Mouse (Mus musculus) intestine, embryonic 14.5 days (tissue): Measurements from ENCODE around the gene Dmrtc2. TPM values are rescaled to one million over a fixed set of nuclear protein-coding genes. Genes with fewer than 3 reads are reported as not detected.
"Not testable (repeated sequence)": the region's sequence is repeated elsewhere in the genome, so short reads cannot be mapped to it uniquely, and the experiment has no call there.

Experiments
- ATAC-seq: fragments of 200-750 bp; cut with Nextera tagmentation; replicated peaks from 2 replicates; pipeline ENCODE4 v1.8.0; 2017; ENCODE audit warnings: low read depth, moderate number of reproducible peaks, moderate TSS enrichment, moderate library complexity; ENCODE audit not compliant: low FRiP score, low TSS enrichment
- DNase-seq: peaks from one replicate; pipeline ENCODE4 v3.0.0-alpha.2; 2018; ENCODE audit warnings: low spot score
- H3K27ac ChIP-seq: fragments of 300-500 bp; sonication (generic); 2 replicates; pipeline ENCODE4 v1.5.1; 2014; ENCODE audit warnings: low read depth, mild to moderate bottlenecking, control low read depth
- H3K27me3 ChIP-seq: fragments of 300-500 bp; sonication (generic); replicated peaks from 2 replicates; pipeline ENCODE4 v1.6.1; 2014; ENCODE audit warnings: low read length, control low read depth; ENCODE audit not compliant: control insufficient read depth, insufficient read depth
- H3K36me3 ChIP-seq: fragments of 300-500 bp; sonication (generic); 2 replicates; pipeline ENCODE4 v1.6.1; 2014; ENCODE audit warnings: low read length, control low read depth; ENCODE audit not compliant: control insufficient read depth, insufficient read depth
- H3K4me1 ChIP-seq: fragments of 300-500 bp; sonication (generic); replicated peaks from 2 replicates; pipeline ENCODE4 v1.6.1; 2014; ENCODE audit warnings: low read length, control low read depth, mixed read lengths; ENCODE audit not compliant: control insufficient read depth, insufficient read depth
- H3K4me2 ChIP-seq: fragments of 300-500 bp; sonication (generic); 2 replicates; pipeline ENCODE4 v1.6.1; 2014; ENCODE audit warnings: low read length
- H3K4me3 ChIP-seq: fragments of 300-500 bp; sonication (generic); 2 replicates; pipeline ENCODE4 v1.5.1; 2014; ENCODE audit warnings: low read depth, low read length, control low read depth, mixed read lengths
- H3K9ac ChIP-seq: fragments of 300-500 bp; sonication (generic); 2 replicates; pipeline ENCODE4 v1.6.1; 2014; ENCODE audit warnings: mild to moderate bottlenecking, low read length
- H3K9me3 ChIP-seq: fragments of 300-500 bp; sonication (generic); 2 replicates; pipeline ENCODE4 v1.6.1; 2016; ENCODE audit warnings: low read length, control low read depth; ENCODE audit not compliant: control insufficient read depth
- WGBS: fragments of 180-500 bp; shearing (Covaris S2); extraction: QIAGEN DNeasy Blood & Tissue Kit; methylation state at CpG from one replicate; pipeline ENCODE4 v1.1.7; 2014; 5-methylcytosine and 5-hydroxymethylcytosine counted together
- polyA plus RNA-seq: library from polyadenylated mRNA; unstranded; fragments of >200 nt; fragmentation: Nextera tagmentation; extraction: Ambion mirVana; gene quantifications from 2 replicates; pipeline ENCODE4 v1.2.1, GENCODE M21; 2014

Gene Dmrtc2
- polyA plus RNA-seq, 1 experiment from 2014 or later: not detected

DNA sequence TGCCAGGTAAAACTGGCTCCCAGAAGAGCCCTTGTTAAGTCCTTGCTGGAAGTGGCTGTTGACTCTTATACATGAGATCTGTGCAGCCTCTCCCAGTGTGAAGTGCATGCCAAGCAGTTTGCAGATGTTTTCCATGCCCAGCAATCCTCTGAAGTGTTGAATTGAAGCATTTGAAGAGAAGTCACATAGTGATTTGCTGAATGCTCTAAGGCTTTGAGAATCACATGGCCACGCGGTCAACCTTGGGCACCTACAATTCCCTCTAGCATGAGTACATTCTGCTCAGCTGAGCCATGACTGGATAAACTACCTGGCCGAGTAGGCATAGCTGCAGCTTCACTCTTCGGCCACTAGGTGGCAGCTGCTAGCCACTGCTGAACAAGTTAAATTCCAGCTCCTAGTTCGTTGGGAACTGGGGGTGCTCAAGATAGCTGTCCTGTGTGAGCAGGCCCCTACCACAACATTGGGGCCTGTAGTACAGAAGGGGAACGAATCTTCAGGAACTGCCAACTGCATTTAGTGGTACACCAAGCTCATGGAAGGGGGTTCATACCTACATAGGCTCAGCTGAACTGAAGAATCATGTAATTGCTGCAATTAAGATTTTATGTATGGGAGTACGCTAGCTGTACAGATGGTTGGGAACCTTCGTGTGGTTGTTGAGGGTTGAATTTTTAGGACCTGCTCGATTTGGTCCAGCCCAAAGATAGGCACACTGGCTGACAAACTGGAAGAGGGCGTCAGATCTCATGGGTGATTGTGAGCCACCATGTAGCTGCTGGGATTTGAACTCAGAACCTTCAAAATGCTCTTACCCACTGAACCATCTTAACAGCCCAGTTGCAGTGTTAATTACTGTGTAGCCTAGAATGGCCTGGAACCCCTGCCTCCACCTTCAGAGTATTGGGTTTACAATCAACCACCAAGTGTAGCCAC is 20.7 kb downstream of the Dmrtc2 start:
- Histone ChIP-seq H3K27me3 (no peaks in the 10 kb centered on the region), H3K9me3 (no peaks in the 10 kb centered on the region), H3K36me3 (peaks cover 58% of the 10 kb centered on the region), H3K4me3 (no peak overlapping the region), H3K4me1 (peaks cover 15% of the 10 kb centered on the region), H3K27ac (no peak overlapping the region), H3K4me2 (no peak overlapping the region), H3K9ac (no peak overlapping the region)
- 31% methylated on average over 10 of the region's 10 CpGs for WGBS
- ATAC-seq (peak; percentile 66), DNase-seq (peak; percentile 88)

DNA sequence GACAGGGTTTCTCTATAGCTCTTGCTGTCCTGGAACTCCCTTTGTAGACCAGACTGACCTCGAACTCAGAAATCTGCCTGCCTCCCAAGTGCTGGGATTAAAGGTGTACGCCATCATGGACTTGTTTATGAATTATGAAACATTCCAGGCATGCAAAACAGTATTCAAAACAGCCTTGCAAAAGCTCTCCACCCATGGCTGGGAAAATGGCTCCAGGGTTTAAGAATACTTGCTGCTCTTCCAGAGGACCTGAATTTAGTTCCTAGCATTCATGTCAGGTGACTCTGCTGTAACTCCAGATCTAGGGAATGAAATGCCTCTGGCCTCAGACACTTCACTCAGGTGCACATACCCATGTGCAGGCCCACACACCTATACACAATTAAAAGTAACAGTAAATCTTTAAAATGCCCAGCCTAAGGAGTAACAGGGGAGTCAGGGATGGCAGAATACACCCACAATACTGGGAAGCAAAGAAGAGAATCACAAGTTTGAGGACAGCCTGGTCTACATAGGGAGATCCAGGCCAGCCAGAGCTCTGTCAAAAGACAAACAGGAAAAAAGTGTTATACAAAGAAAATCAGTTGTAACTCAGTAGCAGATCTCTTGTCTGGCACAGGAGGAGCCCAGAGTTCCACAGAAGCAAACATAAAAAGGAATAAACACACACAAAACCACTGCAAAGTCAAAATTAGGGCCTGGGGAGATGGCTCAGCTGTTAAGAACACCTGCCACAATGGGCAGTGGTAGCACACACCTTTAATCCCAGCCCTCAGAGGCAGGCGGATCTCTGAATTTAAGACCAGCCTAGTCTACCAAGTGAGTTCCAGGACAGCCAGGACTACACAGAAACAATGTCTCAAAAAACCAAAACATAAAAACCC is 21.6 kb downstream of the Dmrtc2 start:
- H3K4me2 ChIP-seq: no peak overlapping the region
- peaks cover 48% of the 10 kb centered on the region for H3K36me3 ChIP-seq
- H3K27me3 ChIP-seq: no peaks in the 10 kb centered on the region
- ATAC-seq (no peak), DNase-seq (no peak)
- peaks cover 6% of the 10 kb centered on the region for H3K4me1 ChIP-seq
- H3K27ac ChIP-seq: no peak overlapping the region
- 65% methylated on average over 3 of the region's 3 CpGs for WGBS
- H3K9ac ChIP-seq: no peak overlapping the region
- no peaks in the 10 kb centered on the region for H3K9me3 ChIP-seq
- H3K4me3 ChIP-seq: no peak overlapping the region

DNA sequence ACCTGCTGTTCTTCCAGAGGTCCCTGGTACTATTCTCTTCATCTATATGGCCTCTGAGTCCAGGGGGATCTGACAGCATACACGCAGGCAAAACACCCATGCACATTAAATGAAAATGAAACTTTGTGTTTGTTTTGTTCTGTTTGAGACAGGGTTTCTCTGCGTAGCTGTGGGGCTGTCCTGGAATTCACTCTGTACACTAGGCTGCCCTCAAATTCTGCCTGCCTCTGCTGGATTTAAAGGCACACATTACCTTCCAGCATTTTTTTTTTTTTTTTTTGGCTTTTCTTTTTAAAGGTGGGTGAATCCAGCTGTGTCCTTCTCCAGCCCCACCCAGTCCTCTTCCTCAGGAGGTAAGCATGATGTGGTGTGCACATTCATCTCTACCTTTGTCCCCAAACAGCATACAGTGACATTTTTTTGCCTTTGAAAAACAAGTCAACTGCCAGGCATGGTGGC is 22.3 kb downstream of the Dmrtc2 start:
- DNase-seq (no peak), ATAC-seq (no peak)
- Histone ChIP-seq H3K9me3 (no peaks in the 10 kb centered on the region), H3K27ac (no peak overlapping the region), H3K9ac (no peak overlapping the region), H3K36me3 (peaks cover 41% of the 10 kb centered on the region), H3K4me1 (0 out of 2 replicates have a peak, but pooled peaks cover under 1% of the 10 kb centered on the region), H3K4me3 (no peak overlapping the region), H3K27me3 (no peaks in the 10 kb centered on the region), H3K4me2 (no peak overlapping the region)
- 70% methylated on average over 2 of the region's 2 CpGs for WGBS

- ATAC-seq, DNase-seq, H3K4me1 ChIP-seq, H3K27ac ChIP-seq, H3K4me2 ChIP-seq, H3K27me3 ChIP-seq, H3K36me3 ChIP-seq, H3K9me3 ChIP-seq, H3K9ac ChIP-seq, H3K4me3 ChIP-seq: not testable (repeated sequence)
- WGBS: 78% methylated on average over 2 of the region's 2 CpGs
Measured at GRCm38 (mm10) chr7:24895749-24896148, 25.9 kb downstream of the Dmrtc2 start.

- no peaks in the 10 kb centered on the region for H3K9me3 ChIP-seq
- 86% methylated on average over 8 of the region's 8 CpGs for WGBS
- no peak overlapping the region for H3K27ac ChIP-seq
- no peak overlapping the region for H3K9ac ChIP-seq
- H3K27me3 ChIP-seq: no peaks in the 10 kb centered on the region
- no peak overlapping the region for H3K4me3 ChIP-seq
- peaks cover 3% of the 10 kb centered on the region; the same call in 1 of the 2 replicates for H3K36me3 ChIP-seq
- ATAC-seq (no peak), DNase-seq (no peak)
- no peaks in the 10 kb centered on the region for H3K4me1 ChIP-seq
- no peak overlapping the region for H3K4me2 ChIP-seq
Measured at GRCm38 (mm10) chr7:24896269-24896668, 26.4 kb downstream of the Dmrtc2 start.

DNA sequence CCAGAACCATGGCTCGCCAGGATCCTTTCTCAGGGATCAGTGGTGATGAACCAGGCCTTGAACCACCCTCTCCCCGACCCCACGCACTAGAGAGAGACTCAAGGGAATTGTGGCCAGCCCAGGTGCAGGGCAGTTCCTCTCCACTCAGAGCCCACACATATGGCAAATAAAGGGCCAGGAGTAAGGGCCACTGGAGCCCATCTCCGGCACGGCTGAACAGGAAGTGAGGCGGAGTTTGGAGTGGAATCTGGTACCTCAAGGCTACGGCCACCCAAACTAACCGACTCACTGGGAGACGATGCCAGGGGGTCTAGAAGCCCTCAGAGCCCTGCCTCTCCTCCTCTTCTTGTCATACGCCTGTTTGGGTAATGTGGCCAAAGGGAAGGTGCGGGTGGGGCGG is 27.4 kb downstream of the Dmrtc2 start, which contains the start of gene Cd79a:
Gene Cd79a, plus strand, starts transcription at position 158 of the 400 bp plus-strand sequence.
- DNase-seq (no peak), ATAC-seq (no peak)
- no peaks in the 10 kb centered on the region for H3K27me3 ChIP-seq
- no peak within 1 kb of the TSS for H3K27ac ChIP-seq
- H3K9me3 ChIP-seq: no peaks in the 10 kb centered on the region
- H3K4me1 ChIP-seq: peaks cover 4% of the 10 kb centered on the region
- H3K4me3 ChIP-seq: no peak within 1 kb of the TSS
- no peak within 1 kb of the TSS for H3K4me2 ChIP-seq
- 64% methylated on average over 12 of the region's 12 CpGs for WGBS
- no peak within 1 kb of the TSS for H3K9ac ChIP-seq
- H3K36me3 ChIP-seq: no peaks in the 10 kb centered on the region

GRCm38 (mm10) chr7:24897959-24898358 is 28.1 kb downstream of the Dmrtc2 start:
- DNase-seq: no peak
- Histone ChIP-seq H3K4me3 (no peak overlapping the region), H3K27me3 (no peaks in the 10 kb centered on the region), H3K4me1 (peaks cover 4% of the 10 kb centered on the region), H3K36me3 (no peaks in the 10 kb centered on the region), H3K9me3 (no peaks in the 10 kb centered on the region), H3K27ac (no peak overlapping the region), H3K9ac (no peak overlapping the region), H3K4me2 (no peak overlapping the region)
- 76% methylated on average over 5 of the region's 5 CpGs for WGBS
- ATAC-seq: no peak

DNA sequence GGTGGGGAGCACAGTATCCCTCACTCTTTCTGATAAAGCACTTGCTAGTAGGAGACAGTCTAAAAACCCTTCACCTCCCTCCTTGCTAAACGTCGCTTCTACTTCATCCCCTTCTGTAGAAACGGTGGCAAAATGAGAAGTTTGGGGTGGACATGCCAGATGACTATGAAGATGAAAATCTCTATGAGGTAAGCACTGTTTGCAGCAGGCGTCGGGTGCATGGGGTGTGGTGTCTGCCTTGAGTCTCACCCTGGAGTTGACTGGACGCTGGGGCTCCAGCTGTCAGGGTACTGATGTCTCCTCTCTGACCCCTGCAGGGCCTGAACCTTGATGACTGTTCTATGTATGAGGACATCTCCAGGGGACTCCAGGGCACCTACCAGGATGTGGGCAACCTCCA is 31.3 kb downstream of the Dmrtc2 start:
- WGBS: 77% methylated on average over 6 of the region's 6 CpGs
- Histone ChIP-seq H3K4me3 (no peak overlapping the region), H3K4me1 (peaks cover 16% of the 10 kb centered on the region)

More for the DNA sequence above, 31.3 kb downstream of the Dmrtc2 start:
- H3K36me3 ChIP-seq: no peaks in the 10 kb centered on the region
- H3K9me3 ChIP-seq: no peaks in the 10 kb centered on the region
- no peak for ATAC-seq
- no peak overlapping the region for H3K4me2 ChIP-seq
- H3K27ac ChIP-seq: no peak overlapping the region
- H3K9ac ChIP-seq: no peak overlapping the region
- no peak for DNase-seq
- H3K27me3 ChIP-seq: no peaks in the 10 kb centered on the region
